Mouse (Mus musculus) forebrain, embryonic 13.5 days (tissue): ENCODE results near the gene Scfd2. TPM values are rescaled to one million over a fixed set of nuclear protein-coding genes. Genes with fewer than 3 reads are reported as not detected.

ENCODE experiments used
- ATAC-seq: fragments of 200-750 bp; cut with Nextera tagmentation; 2 replicates; pipeline ENCODE4 v1.8.0; 2017
- H3K27ac ChIP-seq: fragments of 300-500 bp; sonication (generic); 2 replicates; pipeline ENCODE4 v1.5.1; 2015; ENCODE audit warnings: inconsistent platforms, mild to moderate bottlenecking, moderate library complexity
- H3K27me3 ChIP-seq: fragments of 300-500 bp; sonication (generic); 2 replicates; pipeline ENCODE4 v1.6.1; 2015; ENCODE audit warnings: mild to moderate bottlenecking, inconsistent platforms
- H3K36me3 ChIP-seq: fragments of 300-500 bp; sonication (generic); 2 replicates; pipeline ENCODE4 v1.6.1; 2015; ENCODE audit warnings: mild to moderate bottlenecking, inconsistent platforms; ENCODE audit not compliant: poor library complexity, severe bottlenecking
- H3K4me1 ChIP-seq: fragments of 300-500 bp; sonication (generic); 2 replicates; pipeline ENCODE4 v1.6.1; 2015; ENCODE audit warnings: inconsistent platforms
- H3K4me2 ChIP-seq: fragments of 300-500 bp; sonication (generic); 2 replicates; pipeline ENCODE4 v1.6.1; 2015; ENCODE audit warnings: inconsistent platforms, mild to moderate bottlenecking, moderate library complexity
- H3K4me3 ChIP-seq: fragments of 300-500 bp; sonication (generic); 2 replicates; pipeline ENCODE4 v1.5.1; 2015; ENCODE audit warnings: mild to moderate bottlenecking, inconsistent platforms
- H3K9ac ChIP-seq: fragments of 300-500 bp; sonication (generic); 2 replicates; pipeline ENCODE4 v1.6.1; 2015; ENCODE audit warnings: mild to moderate bottlenecking, inconsistent platforms
- H3K9me3 ChIP-seq: fragments of 300-500 bp; sonication (generic); replicated peaks from 2 replicates; pipeline ENCODE4 v1.6.1; 2016; ENCODE audit warnings: inconsistent platforms
- WGBS: fragments of 180-500 bp; shearing (Covaris S2); methylation state at CpG from one replicate; pipeline ENCODE4 v1.1.7; 2015; 5-methylcytosine and 5-hydroxymethylcytosine counted together
- polyA plus RNA-seq: library from polyadenylated mRNA; unstranded; fragments of >200 nt; fragmentation: Nextera tagmentation; extraction: Ambion mirVana; gene quantifications from 2 replicates; pipeline ENCODE4 v1.2.1, GENCODE M21; 2015

The Scfd2 gene
- polyA plus RNA-seq, 1 experiment from 2014 or later = 17.9 TPM

- no peak overlapping the region for H3K4me2 ChIP-seq
- WGBS = 27% methylated on average over 9 of the region's 9 CpGs
- H3K9ac ChIP-seq = no peak overlapping the region
- H3K9me3 ChIP-seq = no peaks in the 10 kb centered on the region
- peaks cover 26% of the 10 kb centered on the region for H3K4me1 ChIP-seq
- peaks cover 5% of the 10 kb centered on the region for H3K27me3 ChIP-seq
- ATAC-seq = no peak
- H3K27ac ChIP-seq = no peak overlapping the region
- no peaks in the 10 kb centered on the region for H3K36me3 ChIP-seq
- no peak overlapping the region for H3K4me3 ChIP-seq
These were observed 341.4 kb downstream of the Scfd2 start for GRCm38 (mm10) chr5:74190161-74190491.

GRCm38 (mm10) chr5:74189484-74190160 is 341.9 kb downstream of the Scfd2 start:
- Histone ChIP-seq H3K4me2 (no peak overlapping the region), H3K36me3 (no peaks in the 10 kb centered on the region), H3K4me1 (peaks cover 23% of the 10 kb centered on the region), H3K4me3 (no peak overlapping the region), H3K27ac (no peak overlapping the region), H3K9ac (0 out of 2 replicates have a peak overlapping the region, but pooled peaks have one; percentile 8), H3K27me3 (peaks cover 5% of the 10 kb centered on the region), H3K9me3 (no peaks in the 10 kb centered on the region)
- no peak for ATAC-seq
- 33% methylated on average over 9 of the region's 9 CpGs for WGBS

- H3K27me3 ChIP-seq = peaks cover 3% of the 10 kb centered on the region
- no peaks in the 10 kb centered on the region for H3K9me3 ChIP-seq
- H3K27ac ChIP-seq = no peak overlapping the region
- H3K4me3 ChIP-seq = no peak overlapping the region
- H3K9ac ChIP-seq = no peak overlapping the region
- 64% methylated on average over 8 of the region's 8 CpGs for WGBS
- no peak for ATAC-seq
- no peaks in the 10 kb centered on the region for H3K36me3 ChIP-seq
- H3K4me1 ChIP-seq = peaks cover 15% of the 10 kb centered on the region
- H3K4me2 ChIP-seq = no peak overlapping the region
These were observed 342.7 kb downstream of the Scfd2 start for GRCm38 (mm10) chr5:74188886-74189285.

GRCm38 (mm10) chr5:74188076-74188475 is 343.5 kb downstream of the Scfd2 start:
- Histone ChIP-seq H3K36me3 (no peaks in the 10 kb centered on the region), H3K27ac (no peak overlapping the region), H3K4me3 (no peak overlapping the region), H3K27me3 (peaks cover 2% of the 10 kb centered on the region; the same call in 1 of the 2 replicates), H3K4me2 (no peak overlapping the region), H3K9ac (no peak overlapping the region), H3K4me1 (peaks cover 17% of the 10 kb centered on the region), H3K9me3 (no peaks in the 10 kb centered on the region)
- 86% methylated on average over 12 of the region's 12 CpGs for WGBS
- no peak for ATAC-seq

GRCm38 (mm10) chr5:74184607-74185006 is 347.0 kb downstream of the Scfd2 start:
- no peaks in the 10 kb centered on the region for H3K9me3 ChIP-seq
- H3K27me3 ChIP-seq = no peaks in the 10 kb centered on the region
- no peak overlapping the region for H3K4me3 ChIP-seq
- no peak for ATAC-seq
- WGBS = 82% methylated on average over 9 of the region's 9 CpGs
- no peak overlapping the region for H3K4me2 ChIP-seq
- H3K36me3 ChIP-seq = no peaks in the 10 kb centered on the region
- no peak overlapping the region for H3K9ac ChIP-seq
- peaks cover 20% of the 10 kb centered on the region for H3K4me1 ChIP-seq
- H3K27ac ChIP-seq = no peak overlapping the region

- ATAC-seq = no peak
These were observed 348.4 kb downstream of the Scfd2 start for GRCm38 (mm10) chr5:74183118-74183517.

GRCm38 (mm10) chr5:74180216-74180615 is 351.3 kb downstream of the Scfd2 start:
- Histone ChIP-seq H3K36me3 (no peaks in the 10 kb centered on the region), H3K4me1 (peaks cover 25% of the 10 kb centered on the region), H3K9me3 (no peaks in the 10 kb centered on the region), H3K4me3 (no peak overlapping the region), H3K4me2 (no peak overlapping the region), H3K9ac (no peak overlapping the region), H3K27ac (no peak overlapping the region), H3K27me3 (no peaks in the 10 kb centered on the region)
- WGBS = 16% methylated on average over 10 of the region's 10 CpGs
- ATAC-seq = no peak; the same call in 1 of the 2 replicates

More at GRCm38 (mm10) chr5:74183118-74183517, 348.4 kb downstream of the Scfd2 start:
- WGBS = 53% methylated on average over 10 of the region's 10 CpGs
- Histone ChIP-seq H3K4me2 (no peak overlapping the region), H3K27ac (no peak overlapping the region), H3K9me3 (no peaks in the 10 kb centered on the region), H3K27me3 (no peaks in the 10 kb centered on the region), H3K36me3 (no peaks in the 10 kb centered on the region), H3K9ac (no peak overlapping the region), H3K4me1 (peaks cover 14% of the 10 kb centered on the region), H3K4me3 (no peak overlapping the region)

GRCm38 (mm10) chr5:74175526-74176270 is 355.9 kb downstream of the Scfd2 start:
- WGBS = 45% methylated on average over 14 of the region's 14 CpGs
- Histone ChIP-seq H3K9me3 (no peaks in the 10 kb centered on the region), H3K4me1 (peaks cover 31% of the 10 kb centered on the region), H3K27me3 (no peaks in the 10 kb centered on the region), H3K36me3 (no peaks in the 10 kb centered on the region), H3K9ac (no peak overlapping the region), H3K27ac (peak overlapping the region; percentile 26; the same call in 1 of the 2 replicates), H3K4me3 (no peak overlapping the region), H3K4me2 (no peak overlapping the region)
- peak; percentile 29; the same call in 1 of the 2 replicates for ATAC-seq

- no peaks in the 10 kb centered on the region for H3K9me3 ChIP-seq
- 0 out of 2 replicates have a peak overlapping the region, but pooled peaks have one; percentile 0 for H3K4me2 ChIP-seq
- H3K9ac ChIP-seq = no peak overlapping the region
- no peak overlapping the region for H3K4me3 ChIP-seq
- H3K4me1 ChIP-seq = peaks cover 25% of the 10 kb centered on the region
- H3K36me3 ChIP-seq = no peaks in the 10 kb centered on the region
- no peaks in the 10 kb centered on the region for H3K27me3 ChIP-seq
- H3K27ac ChIP-seq = peak overlapping the region; percentile 58
- peak; percentile 73 for ATAC-seq
- 56% methylated on average over 18 of the region's 18 CpGs for WGBS
These were observed 358.3 kb downstream of the Scfd2 start for GRCm38 (mm10) chr5:74173162-74173844.

- Histone ChIP-seq H3K4me3 (no peak overlapping the region), H3K4me1 (peaks cover 25% of the 10 kb centered on the region), H3K4me2 (no peak overlapping the region), H3K27me3 (no peaks in the 10 kb centered on the region), H3K9me3 (no peaks in the 10 kb centered on the region), H3K36me3 (no peaks in the 10 kb centered on the region), H3K9ac (no peak overlapping the region), H3K27ac (no peak overlapping the region)
- peak; percentile 36; the same call in 1 of the 2 replicates for ATAC-seq
- 79% methylated on average over 12 of the region's 12 CpGs for WGBS
These were observed 359.4 kb downstream of the Scfd2 start for GRCm38 (mm10) chr5:74172208-74172607.

- 73% methylated on average over 9 of the region's 9 CpGs for WGBS
These were observed 359.8 kb downstream of the Scfd2 start for GRCm38 (mm10) chr5:74171768-74172167.

GRCm38 (mm10) chr5:74168085-74168484 is 363.5 kb downstream of the Scfd2 start:
- Histone ChIP-seq H3K27ac (no peak overlapping the region), H3K36me3 (no peaks in the 10 kb centered on the region), H3K4me1 (peaks cover 5% of the 10 kb centered on the region; the same call in 1 of the 2 replicates), H3K9me3 (no peaks in the 10 kb centered on the region), H3K4me3 (no peak overlapping the region), H3K4me2 (no peak overlapping the region), H3K27me3 (no peaks in the 10 kb centered on the region), H3K9ac (no peak overlapping the region)
- 89% methylated on average over 3 of the region's 3 CpGs for WGBS
- ATAC-seq = no peak

More at GRCm38 (mm10) chr5:74171768-74172167, 359.8 kb downstream of the Scfd2 start:
- Histone ChIP-seq H3K9me3 (no peaks in the 10 kb centered on the region), H3K36me3 (no peaks in the 10 kb centered on the region), H3K27me3 (no peaks in the 10 kb centered on the region), H3K4me2 (no peak overlapping the region), H3K4me3 (no peak overlapping the region), H3K4me1 (peaks cover 25% of the 10 kb centered on the region), H3K9ac (no peak overlapping the region), H3K27ac (no peak overlapping the region)
- ATAC-seq = no peak
